Mouse (Mus musculus) embryonic facial prominence, embryonic 12.5 days (tissue): ENCODE data around the gene Neb. TPM values are rescaled to one million over a fixed set of nuclear protein-coding genes. Genes with fewer than 3 reads are reported as not detected.
"Not testable (repeated sequence)": the region's sequence is repeated elsewhere in the genome, so short reads cannot be mapped to it uniquely, and the experiment has no call there.

Experiments used
- ATAC-seq: fragments of 200-750 bp; cut with Nextera tagmentation; 2 replicates; pipeline ENCODE4 v1.8.0; 2017; ENCODE audit not compliant: insufficient number of reproducible peaks, insufficient read depth, low FRiP score, low TSS enrichment
- H3K27ac ChIP-seq: fragments of 300-500 bp; sonication (generic); 2 replicates; pipeline ENCODE4 v1.5.1; 2016; ENCODE audit warnings: mild to moderate bottlenecking
- H3K27me3 ChIP-seq: fragments of 300-500 bp; sonication (generic); 2 replicates; pipeline ENCODE4 v1.6.1; 2016; ENCODE audit warnings: mild to moderate bottlenecking, moderate library complexity
- H3K36me3 ChIP-seq: fragments of 300-500 bp; sonication (generic); 2 replicates; pipeline ENCODE4 v1.6.1; 2016; ENCODE audit warnings: mild to moderate bottlenecking
- H3K4me1 ChIP-seq: fragments of 300-500 bp; sonication (generic); 2 replicates; pipeline ENCODE4 v1.6.1; 2016
- H3K4me2 ChIP-seq: fragments of 300-500 bp; sonication (generic); replicated peaks from 2 replicates; pipeline ENCODE4 v1.6.1; 2016; ENCODE audit warnings: mild to moderate bottlenecking, moderate library complexity
- H3K4me3 ChIP-seq: fragments of 300-500 bp; sonication (generic); 2 replicates; pipeline ENCODE4 v1.5.1; 2016; ENCODE audit warnings: mild to moderate bottlenecking
- H3K9ac ChIP-seq: fragments of 300-500 bp; sonication (generic); 2 replicates; pipeline ENCODE4 v1.6.1; 2016; ENCODE audit warnings: mild to moderate bottlenecking, moderate library complexity
- H3K9me3 ChIP-seq: fragments of 300-500 bp; sonication (generic); 2 replicates; pipeline ENCODE4 v1.6.1; 2016; ENCODE audit warnings: mild to moderate bottlenecking, moderate library complexity
- WGBS: fragments of 180-500 bp; shearing (Covaris S2); methylation state at CpG from one replicate; pipeline ENCODE4 v1.1.7; 2016; 5-methylcytosine and 5-hydroxymethylcytosine counted together
- microRNA-seq: library from miRNA; unstranded; fragments of <30 nt; microRNA quantifications from one replicate; pipeline ENCODE4, GENCODE M21; 2017
- polyA plus RNA-seq: library from polyadenylated mRNA; unstranded; fragments of >200 nt; fragmentation: Nextera tagmentation; extraction: Ambion mirVana; gene quantifications from 2 replicates; pipeline ENCODE4 v1.2.1, GENCODE M21; 2016

Gene Neb
- polyA plus RNA-seq, 1 experiment from 2014 or later = 30.8 TPM

DNA sequence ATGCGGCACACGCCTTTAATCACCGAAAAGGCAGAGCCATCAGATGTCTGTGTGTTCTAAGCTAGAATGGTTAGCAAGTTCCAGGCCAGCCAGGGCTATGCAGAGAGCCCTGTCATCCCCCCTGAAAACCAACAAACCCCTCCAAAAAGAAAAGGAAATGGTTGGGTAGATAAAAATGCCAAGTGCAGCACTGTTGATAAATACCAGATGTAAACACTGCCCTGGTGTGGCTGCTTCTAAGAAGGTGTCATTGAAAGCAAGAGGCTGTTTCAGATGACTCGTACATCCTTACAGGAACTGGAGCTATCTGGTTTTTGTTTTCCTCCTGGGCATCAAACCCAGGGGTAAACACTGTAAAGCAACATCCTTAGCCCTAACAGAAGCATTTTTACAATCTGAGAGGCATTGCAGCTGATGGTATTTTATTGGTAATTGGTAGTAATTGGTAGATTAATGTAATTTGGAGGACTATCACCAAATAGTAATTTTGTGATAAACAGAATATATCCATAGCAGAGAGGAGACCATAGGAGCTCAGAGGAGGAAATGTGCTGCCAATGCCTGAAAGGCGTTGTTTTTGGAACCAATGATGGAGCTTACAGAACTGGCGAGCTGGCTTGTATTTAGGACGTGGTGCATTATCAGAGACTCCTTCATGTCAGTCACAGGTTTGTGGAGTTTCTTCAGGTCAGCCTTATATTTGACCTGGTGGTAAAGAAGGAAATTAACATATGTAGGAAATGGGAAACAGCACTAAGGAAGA, 208.8 kb downstream of the Neb start:
- H3K9ac ChIP-seq = no peak overlapping the region
- no peaks in the 10 kb centered on the region for H3K4me1 ChIP-seq
- H3K27ac ChIP-seq = no peak overlapping the region
- H3K9me3 ChIP-seq = no peaks in the 10 kb centered on the region
- H3K36me3 ChIP-seq = no peaks in the 10 kb centered on the region
- no peak for ATAC-seq
- H3K4me2 ChIP-seq = no peak overlapping the region
- H3K27me3 ChIP-seq = no peaks in the 10 kb centered on the region
- WGBS = 77% methylated on average over 7 of the region's 7 CpGs
- H3K4me3 ChIP-seq = no peak overlapping the region

DNA sequence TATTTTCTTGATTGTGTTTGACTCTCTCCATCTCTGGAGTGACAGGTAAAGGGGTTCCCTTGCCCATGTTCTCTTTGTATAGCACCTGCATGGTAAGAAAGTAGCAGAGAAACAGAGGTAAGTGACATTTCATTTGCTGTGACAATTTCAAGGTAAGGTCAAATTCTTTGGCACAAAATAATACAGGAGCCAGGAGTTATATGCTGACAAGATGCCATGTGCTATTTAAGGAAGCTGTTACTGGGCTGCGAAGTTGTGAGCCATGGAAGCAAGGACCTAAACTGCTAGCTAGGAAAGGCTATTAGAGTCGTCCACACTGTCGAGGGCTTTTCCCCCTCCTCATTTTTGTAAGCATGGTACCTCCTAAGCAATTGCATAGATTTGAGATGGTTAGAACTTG, 225.2 kb downstream of the Neb start:
- no peaks in the 10 kb centered on the region for H3K27me3 ChIP-seq
- no peak overlapping the region for H3K27ac ChIP-seq
- no peaks in the 10 kb centered on the region for H3K36me3 ChIP-seq
- H3K4me3 ChIP-seq = no peak overlapping the region
- 88% methylated on average over 3 of the region's 3 CpGs for WGBS
- no peak overlapping the region for H3K4me2 ChIP-seq
- no peak overlapping the region for H3K9ac ChIP-seq
- H3K4me1 ChIP-seq = no peaks in the 10 kb centered on the region
- ATAC-seq = no peak
- H3K9me3 ChIP-seq = no peaks in the 10 kb centered on the region

- H3K4me3 ChIP-seq = no peak overlapping the region
- H3K27ac ChIP-seq = no peak overlapping the region
- H3K4me1 ChIP-seq = no peaks in the 10 kb centered on the region
- H3K9me3 ChIP-seq = no peaks in the 10 kb centered on the region
- no peak for ATAC-seq
- H3K36me3 ChIP-seq = peaks cover 18% of the 10 kb centered on the region
- no peaks in the 10 kb centered on the region for H3K27me3 ChIP-seq
- no peak overlapping the region for H3K4me2 ChIP-seq
- WGBS = 95% methylated on average over 2 of the region's 2 CpGs
- no peak overlapping the region for H3K9ac ChIP-seq
Observed at GRCm38 (mm10) chr2:52133351-52133750, 244.9 kb downstream of the Neb start.

GRCm38 (mm10) chr2:52131370-52131769, 246.9 kb downstream of the Neb start:
- H3K27me3 ChIP-seq, ATAC-seq, H3K9ac ChIP-seq, H3K4me2 ChIP-seq, H3K9me3 ChIP-seq, H3K4me3 ChIP-seq, H3K27ac ChIP-seq, H3K4me1 ChIP-seq: not testable (repeated sequence)
- peaks cover 20% of the 10 kb centered on the region for H3K36me3 ChIP-seq
- WGBS = 96% methylated on average over 20 of the region's 20 CpGs

- H3K27ac ChIP-seq = no peak overlapping the region
- 60% methylated on average over 1 of the region's 1 CpGs for WGBS
- no peak for ATAC-seq
Observed at GRCm38 (mm10) chr2:52114086-52114485, 264.2 kb downstream of the Neb start.

More at GRCm38 (mm10) chr2:52114086-52114485, 264.2 kb downstream of the Neb start:
- no peaks in the 10 kb centered on the region for H3K4me1 ChIP-seq
- H3K36me3 ChIP-seq = peaks cover 70% of the 10 kb centered on the region
- H3K9ac ChIP-seq = no peak overlapping the region
- H3K27me3 ChIP-seq = no peaks in the 10 kb centered on the region
- no peaks in the 10 kb centered on the region for H3K9me3 ChIP-seq
- no peak overlapping the region for H3K4me3 ChIP-seq
- H3K4me2 ChIP-seq = no peak overlapping the region

Small RNA genes within 50 kb of the gene (microRNA-seq; reads per million reads assigned to microRNA genes)
- not detected for gene Gm22095

Other genes with a start within 250 kb of the Neb start
- gene Arl5a, start 46.4 kb upstream of the Neb start, polyA plus RNA-seq = 59.7 and 65.5 TPM in 2 replicates